In the genomic region with DNA sequence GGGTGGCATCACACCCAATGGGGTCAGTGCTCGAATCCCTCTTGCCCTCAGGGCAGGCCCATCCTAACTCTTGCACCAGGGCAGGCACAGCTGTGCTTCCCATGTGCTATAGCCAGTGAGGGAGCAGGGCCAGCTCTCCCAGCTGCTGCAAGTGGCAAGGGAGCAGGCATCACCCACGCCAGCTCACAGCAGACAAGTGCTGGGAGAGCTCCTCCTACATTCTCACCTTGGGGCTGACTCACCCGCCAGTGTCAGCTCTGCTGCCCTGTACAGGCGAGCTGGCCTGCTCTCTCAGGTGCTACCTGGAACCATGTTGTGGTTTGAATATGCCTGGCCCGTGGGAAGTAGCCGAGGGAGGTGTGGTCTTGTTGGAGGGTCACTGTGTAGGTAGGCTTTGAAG, we compare ENCODE assay signal across 16 mouse cellular contexts. TPM values are rescaled to one million over a fixed set of nuclear protein-coding genes. Genes with fewer than 3 reads are reported as not detected.
A peak's percentile ranks its signal among the peaks of the same experiment; 100 is the strongest.
DNase-seq lines count a peak whose midpoint lies in the region; ATAC-seq and TF ChIP-seq lines count a peak whose summit lies in the region.
"Had no signal": no experiment of that assay in that cellular context is flagged by ENCODE, and none has a peak within 500 bp of the region (broad histone marks: within the 10 kb centered on the region; RNA-seq: fewer than 3 reads in every experiment).

No protein-coding gene starts in this region.

- H3K27me3 ChIP-seq in liver, embryonic 12.5 days (replicated peaks): no peaks in the 10 kb centered on the region
- no peaks in the 10 kb centered on the region for H3K27me3 ChIP-seq in liver, postnatal 0 days (ENCODE audit: insufficient read depth, low read length)
- H3K27me3 ChIP-seq in forebrain, embryonic 14.5 days (replicated peaks; ENCODE audit: control insufficient read depth, insufficient read depth, low read length): no peaks in the 10 kb centered on the region
- H3K27me3 ChIP-seq: limb, embryonic 15.5 days had no signal

- no peak overlapping the region for H3K4me3 ChIP-seq in liver, embryonic 12.5 days
- H3K4me3 ChIP-seq in liver, postnatal 0 days (ENCODE audit: low read depth, low read length): no peak overlapping the region
- no peak overlapping the region for H3K4me3 ChIP-seq in forebrain, embryonic 14.5 days (ENCODE audit: low read depth, low read length)
- H3K4me3 ChIP-seq: limb, embryonic 15.5 days had no signal

- no peak for TF ChIP-seq CTCF in liver, postnatal 0 days (IDR thresholded peaks at IDR 0.05; ENCODE audit: low read depth)

- TF ChIP-seq EP300 in liver, postnatal 0 days (IDR thresholded peaks at IDR 0.05; ENCODE audit: low read depth): no peak

- 80% methylated on average over 6 of the region's 6 CpGs for WGBS in liver, embryonic 12.5 days (ENCODE audit: insufficient replicate concordance)
- 89% methylated on average over 6 of the region's 6 CpGs for WGBS in liver, postnatal 0 days (ENCODE audit: insufficient replicate concordance)
- 88% methylated on average over 6 of the region's 6 CpGs for WGBS in forebrain, embryonic 14.5 days

- H3K4me2 ChIP-seq in liver, embryonic 12.5 days: no peak overlapping the region
- H3K4me2 ChIP-seq in liver, postnatal 0 days (ENCODE audit: low read depth, low read length): no peak overlapping the region
- no peak overlapping the region for H3K4me2 ChIP-seq in forebrain, embryonic 14.5 days (ENCODE audit: low read length)
- H3K4me2 ChIP-seq: heart, embryonic 11.5 days; limb, embryonic 15.5 days had no signal

- ATAC-seq in liver, embryonic 12.5 days: peak; percentile 30; the same call in 1 of the 2 replicates
- ATAC-seq in liver, postnatal 0 days: no peak
- ATAC-seq in forebrain, embryonic 14.5 days: no peak

- no peaks in the 10 kb centered on the region for H3K4me1 ChIP-seq in liver, embryonic 12.5 days
- no peaks in the 10 kb centered on the region for H3K4me1 ChIP-seq in liver, postnatal 0 days (ENCODE audit: insufficient read depth)
- H3K4me1 ChIP-seq in forebrain, embryonic 14.5 days (ENCODE audit: control insufficient read depth, insufficient read depth, low read length): no peaks in the 10 kb centered on the region
- H3K4me1 ChIP-seq: limb, embryonic 15.5 days had no signal

- DNase-seq in frontal cortex, adult 2 months (ENCODE audit: extremely low spot score in 1 of 2, low spot score in 1 of 2): peak; percentile 46 to 61
- no peak for DNase-seq in frontal cortex, postnatal 25 days (ENCODE audit: low spot score in 2 of 2)
- DNase-seq in liver, postnatal 0 days: no peak
- DNase-seq in 3134 (ENCODE audit: extremely low read depth, insufficient read length, low spot score): peak; percentile 14
- DNase-seq in left cerebral cortex, adult 8-10 months (ENCODE audit: low spot score in 2 of 2): peak; percentile 21 to 66
- DNase-seq in urinary bladder, adult 18-20 months (ENCODE audit: low spot score in 2 of 2): no peak
- DNase-seq in forebrain, embryonic 14.5 days (ENCODE audit: low spot score): no peak
- DNase-seq: adrenal gland, postnatal 36 days; cerebellum, adult 11 months; gastrocnemius, postnatal 10 days; layer of hippocampus, adult 9-11 months had no signal

- no peak overlapping the region for H3K27ac ChIP-seq in liver, embryonic 12.5 days
- no peak overlapping the region for H3K27ac ChIP-seq in liver, postnatal 0 days (ENCODE audit: low read depth)
- no peak overlapping the region for H3K27ac ChIP-seq in forebrain, embryonic 14.5 days (ENCODE audit: low read depth, low read length)
- H3K27ac ChIP-seq: kidney, postnatal 0 days; limb, embryonic 15.5 days had no signal

- H3K9me3 ChIP-seq in liver, embryonic 12.5 days (replicated peaks): no peaks in the 10 kb centered on the region
- H3K9me3 ChIP-seq in liver, postnatal 0 days (ENCODE audit: low read length): no peaks in the 10 kb centered on the region
- H3K9me3 ChIP-seq in forebrain, embryonic 14.5 days (replicated peaks; ENCODE audit: control insufficient read depth, low read length): no peaks in the 10 kb centered on the region
- H3K9me3 ChIP-seq: G1E; limb, embryonic 15.5 days had no signal

- no peak overlapping the region for H3K9ac ChIP-seq in liver, embryonic 12.5 days
- H3K9ac ChIP-seq in liver, postnatal 0 days (replicated peaks): no peak overlapping the region
- no peak overlapping the region for H3K9ac ChIP-seq in forebrain, embryonic 14.5 days (ENCODE audit: low read length)
- H3K9ac ChIP-seq: limb, embryonic 15.5 days had no signal

- peaks cover 86% of the 10 kb centered on the region for H3K36me3 ChIP-seq in liver, embryonic 12.5 days
- peaks cover 53% of the 10 kb centered on the region for H3K36me3 ChIP-seq in liver, postnatal 0 days (replicated peaks; ENCODE audit: insufficient read depth, low read length)
- H3K36me3 ChIP-seq in forebrain, embryonic 14.5 days (ENCODE audit: control insufficient read depth, insufficient read depth, low read length): peaks cover 79% of the 10 kb centered on the region

RNA-seq across cellular contexts. Expression of a gene that starts 25.3 kb away (rescaled TPM):
- polyA plus RNA-seq in frontal cortex, adult 2 months (2012; rRNA removed): 19.8 and 21.5 TPM in 2 replicates
- polyA plus RNA-seq in liver, embryonic 12.5 days (2016; fragmentation: Nextera tagmentation; extraction: Ambion mirVana): 21.8 and 24.3 TPM in 2 replicates
- polyA plus RNA-seq in liver, postnatal 0 days (2015; fragmentation: Nextera tagmentation; extraction: Ambion mirVana): 10.6 and 12.3 TPM in 2 replicates
- total RNA-seq in left cerebral cortex, adult 8-10 months (2022): 10 to 100 TPM; 20.6 to 23.8 (median 21.5) TPM
- polyA plus RNA-seq in forebrain, embryonic 14.5 days (2014; fragmentation: Nextera tagmentation; extraction: Ambion mirVana): 22.9 and 33.0 TPM in 2 replicates

RNA-seq across cellular contexts. Expression of a gene that starts 47.2 kb away (rescaled TPM):
- polyA plus RNA-seq in frontal cortex, adult 2 months (2012; rRNA removed): 30.8 and 35.2 TPM in 2 replicates
- 50.9 and 51.3 TPM in 2 replicates for polyA plus RNA-seq in liver, embryonic 12.5 days (2016; fragmentation: Nextera tagmentation; extraction: Ambion mirVana)
- polyA plus RNA-seq in liver, postnatal 0 days (2015; fragmentation: Nextera tagmentation; extraction: Ambion mirVana): 17.8 and 18.1 TPM in 2 replicates
- total RNA-seq in left cerebral cortex, adult 8-10 months (2022): 10 to 100 TPM; 31.8 to 37.2 (median 35.3) TPM
- polyA plus RNA-seq in forebrain, embryonic 14.5 days (2014; fragmentation: Nextera tagmentation; extraction: Ambion mirVana): 54.2 and 54.4 TPM in 2 replicates

RNA-seq across cellular contexts. Expression of a gene that starts 47.2 kb away (rescaled TPM):
- 37.1 and 46.5 TPM in 2 replicates for polyA plus RNA-seq in frontal cortex, adult 2 months (2012; rRNA removed)
- polyA plus RNA-seq in liver, embryonic 12.5 days (2016; fragmentation: Nextera tagmentation; extraction: Ambion mirVana): 73.0 and 75.2 TPM in 2 replicates
- polyA plus RNA-seq in liver, postnatal 0 days (2015; fragmentation: Nextera tagmentation; extraction: Ambion mirVana): 23.1 and 23.3 TPM in 2 replicates
- total RNA-seq in left cerebral cortex, adult 8-10 months (2022): 10 to 100 TPM; 50.4 to 54.8 (median 53.0) TPM
- polyA plus RNA-seq in forebrain, embryonic 14.5 days (2014; fragmentation: Nextera tagmentation; extraction: Ambion mirVana): 103 and 115 TPM in 2 replicates

Comparison
In these comparisons a context has a peak if more than half of its experiments do, and no peak if none do; other contexts are left out.
1. DNase-seq: peak in frontal cortex, adult 2 months (2 of 2), 3134 (single experiment) and left cerebral cortex, adult 8-10 months (2 of 2); none in frontal cortex, postnatal 25 days (0 of 2), liver, postnatal 0 days (single experiment), urinary bladder, adult 18-20 months (0 of 2) and forebrain, embryonic 14.5 days (single experiment).